Mouse (Mus musculus) T-cell, adult 2 months (primary cell): ENCODE results near the gene Rbmx.

ENCODE experiments used
- DNase-seq: peaks from one replicate; pipeline ENCODE4 v3.0.0; 2022; ENCODE audit warnings: low spot score

Gene Rbmx

GRCm38 (mm10) chrX:57392367-57393246, at the start of gene Rbmx:
Gene Rbmx (minus strand): TSS chrX:57393036.
- peak; percentile 86 for DNase-seq

- no peak for DNase-seq
Observed at GRCm38 (mm10) chrX:57433897-57434296, 41.1 kb upstream of the Rbmx start.

GRCm38 (mm10) chrX:57431610-57432009, 38.8 kb upstream of the Rbmx start:
- DNase-seq, result no peak

- no peak for DNase-seq
Observed at GRCm38 (mm10) chrX:57408769-57409168, 15.9 kb upstream of the Rbmx start, which contains the start of gene Gm364. Gene Gm364 (plus strand): TSS chrX:57409154.

GRCm38 (mm10) chrX:57403651-57404050, 10.8 kb upstream of the Rbmx start:
- DNase-seq, result peak; percentile 8

GRCm38 (mm10) chrX:57401388-57401787, 8.6 kb upstream of the Rbmx start:
- no peak for DNase-seq

- no peak for DNase-seq
Observed at GRCm38 (mm10) chrX:57393412-57393811, 576 bp upstream of the Rbmx start.

GRCm38 (mm10) chrX:57380915-57381314, 11.9 kb downstream of the Rbmx start:
- no peak for DNase-seq

- DNase-seq, result no peak
Observed at GRCm38 (mm10) chrX:57378579-57378978, 14.3 kb downstream of the Rbmx start.

GRCm38 (mm10) chrX:57377096-57377495, 15.7 kb downstream of the Rbmx start:
- no peak for DNase-seq

GRCm38 (mm10) chrX:57374029-57374428, 18.8 kb downstream of the Rbmx start:
- DNase-seq, result no peak

GRCm38 (mm10) chrX:57373543-57373942, 19.3 kb downstream of the Rbmx start:
- DNase-seq, result no peak

GRCm38 (mm10) chrX:57372965-57373364, 19.9 kb downstream of the Rbmx start:
- no peak for DNase-seq

GRCm38 (mm10) chrX:57364891-57365569, 27.8 kb downstream of the Rbmx start:
- no peak for DNase-seq

GRCm38 (mm10) chrX:57359316-57359715, 33.5 kb downstream of the Rbmx start:
- DNase-seq, result no peak

GRCm38 (mm10) chrX:57339220-57339619, 53.6 kb downstream of the Rbmx start:
- no peak for DNase-seq

GRCm38 (mm10) chrX:57338371-57339211, 54.2 kb downstream of the Rbmx start, which contains the start of gene Arhgef6:
Gene Arhgef6 (minus strand): TSS chrX:57338729.
- DNase-seq, result peak; percentile 51

GRCm38 (mm10) chrX:57337582-57337981, 55.3 kb downstream of the Rbmx start:
- DNase-seq, result no peak

GRCm38 (mm10) chrX:57336958-57337357, 55.9 kb downstream of the Rbmx start:
- DNase-seq, result peak; percentile 31

GRCm38 (mm10) chrX:57335313-57335712, 57.5 kb downstream of the Rbmx start:
- no peak for DNase-seq
